Mouse (Mus musculus) liver, adult 2 months (tissue): Measurements from ENCODE around the gene Iffo2.

Source experiments
- CTCF ChIP-seq: fragments of 200-500 bp; IDR thresholded peaks from 2 replicates; pipeline ENCODE4 v1.5.1; 2011; ENCODE audit warnings: low read depth, low read length, control low read depth
- POLR2A ChIP-seq: fragments of 200-500 bp; IDR thresholded peaks from 2 replicates; pipeline ENCODE4 v1.6.1; 2011; ENCODE audit warnings: low read length, control low read depth; ENCODE audit not compliant: insufficient read depth; ENCODE audit errors: extremely low read depth

DNA sequence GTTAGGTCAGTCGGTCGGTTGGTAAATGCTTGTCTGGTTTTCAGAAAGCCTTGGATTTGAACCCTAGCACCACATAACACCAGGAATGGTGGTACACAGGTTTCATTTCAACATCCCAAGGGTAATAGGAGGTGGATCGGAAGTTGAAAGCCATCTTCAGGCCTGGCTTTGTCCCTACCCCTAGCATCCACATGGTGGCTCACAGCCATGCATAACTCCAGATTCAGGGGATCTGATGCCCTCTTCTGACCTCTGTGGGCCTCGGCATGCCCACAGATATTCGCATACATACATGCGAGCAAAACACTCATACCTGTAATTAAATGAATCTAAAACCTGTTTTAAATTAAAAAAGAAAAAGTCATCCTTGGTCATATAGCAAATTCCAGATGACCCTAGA, 28.6 kb upstream of the Iffo2 start:
- TF ChIP-seq CTCF (no peak), POLR2A (no peak)
